Mouse (Mus musculus) midbrain, embryonic 11.5 days (tissue): ENCODE data around the gene Ifit1. TPM values are rescaled to one million over a fixed set of nuclear protein-coding genes. Genes with fewer than 3 reads are reported as not detected.

Source experiments
- ATAC-seq: fragments of 200-750 bp; cut with Nextera tagmentation; 2 replicates; pipeline ENCODE4 v1.8.0; 2017; ENCODE audit warnings: moderate TSS enrichment, moderate library complexity; ENCODE audit not compliant: low FRiP score
- DNase-seq: peaks from one replicate; pipeline ENCODE4 v3.0.0; 2015; ENCODE audit warnings: low spot score; ENCODE audit errors: missing footprints
- H3K27ac ChIP-seq: fragments of 300-500 bp; sonication (generic); 2 replicates; pipeline ENCODE4 v1.5.1; 2014; ENCODE audit warnings: low read depth, low read length
- H3K27me3 ChIP-seq: fragments of 300-500 bp; sonication (generic); 2 replicates; pipeline ENCODE4 v1.6.1; 2014; ENCODE audit warnings: mild to moderate bottlenecking, low read length, moderate library complexity, mixed read lengths; ENCODE audit not compliant: control insufficient read depth, insufficient read depth
- H3K36me3 ChIP-seq: fragments of 300-500 bp; sonication (generic); 2 replicates; pipeline ENCODE4 v1.6.1; 2014; ENCODE audit warnings: mild to moderate bottlenecking, low read length, moderate library complexity, mixed read lengths; ENCODE audit not compliant: control insufficient read depth, insufficient read depth
- H3K4me1 ChIP-seq: fragments of 300-500 bp; sonication (generic); 2 replicates; pipeline ENCODE4 v1.6.1; 2014; ENCODE audit warnings: low read length; ENCODE audit not compliant: control insufficient read depth, insufficient read depth
- H3K4me2 ChIP-seq: fragments of 300-500 bp; sonication (generic); 2 replicates; pipeline ENCODE4 v1.6.1; 2014; ENCODE audit warnings: mild to moderate bottlenecking, moderate library complexity
- H3K4me3 ChIP-seq: fragments of 300-500 bp; sonication (generic); 2 replicates; pipeline ENCODE4 v1.5.1; 2014; ENCODE audit warnings: low read depth, low read length
- H3K9ac ChIP-seq: fragments of 300-500 bp; sonication (generic); 2 replicates; pipeline ENCODE4 v1.6.1; 2014; ENCODE audit warnings: low read length
- H3K9me3 ChIP-seq: fragments of 300-500 bp; sonication (generic); 2 replicates; pipeline ENCODE4 v1.6.1; 2016; ENCODE audit warnings: low read length; ENCODE audit not compliant: control insufficient read depth
- WGBS: fragments of 180-500 bp; shearing (Covaris S2); extraction: QIAGEN DNeasy Blood & Tissue Kit; methylation state at CpG from one replicate; pipeline ENCODE4 v1.1.7; 2014; 5-methylcytosine and 5-hydroxymethylcytosine counted together
- polyA plus RNA-seq: library from polyadenylated mRNA; unstranded; fragments of >200 nt; fragmentation: Nextera tagmentation; extraction: Ambion mirVana; gene quantifications from 2 replicates; pipeline ENCODE4 v1.2.1, GENCODE M21; 2014

Gene Ifit1
- polyA plus RNA-seq, 1 experiment from 2014 or later: 0.36 TPM

GRCm38 (mm10) chr19:34673476-34673875, 32.8 kb downstream of the Ifit1 start:
- no peaks in the 10 kb centered on the region for H3K9me3 ChIP-seq
- H3K27me3 ChIP-seq: no peaks in the 10 kb centered on the region
- H3K36me3 ChIP-seq: no peaks in the 10 kb centered on the region
- no peak overlapping the region for H3K27ac ChIP-seq
- no peak for DNase-seq
- 70% methylated on average over 7 of the region's 7 CpGs for WGBS
- no peak overlapping the region for H3K4me2 ChIP-seq
- H3K4me1 ChIP-seq: no peaks in the 10 kb centered on the region
- H3K9ac ChIP-seq: no peak overlapping the region
- ATAC-seq: no peak
- H3K4me3 ChIP-seq: no peak overlapping the region

GRCm38 (mm10) chr19:34678428-34678827, 37.8 kb downstream of the Ifit1 start:
- Histone ChIP-seq H3K27ac (no peak overlapping the region), H3K9me3 (no peaks in the 10 kb centered on the region), H3K4me3 (no peak overlapping the region), H3K36me3 (no peaks in the 10 kb centered on the region), H3K4me1 (no peaks in the 10 kb centered on the region), H3K4me2 (no peak overlapping the region), H3K27me3 (no peaks in the 10 kb centered on the region), H3K9ac (no peak overlapping the region)
- DNase-seq (no peak), ATAC-seq (no peak)
- 93% methylated on average over 4 of the region's 4 CpGs for WGBS

DNA sequence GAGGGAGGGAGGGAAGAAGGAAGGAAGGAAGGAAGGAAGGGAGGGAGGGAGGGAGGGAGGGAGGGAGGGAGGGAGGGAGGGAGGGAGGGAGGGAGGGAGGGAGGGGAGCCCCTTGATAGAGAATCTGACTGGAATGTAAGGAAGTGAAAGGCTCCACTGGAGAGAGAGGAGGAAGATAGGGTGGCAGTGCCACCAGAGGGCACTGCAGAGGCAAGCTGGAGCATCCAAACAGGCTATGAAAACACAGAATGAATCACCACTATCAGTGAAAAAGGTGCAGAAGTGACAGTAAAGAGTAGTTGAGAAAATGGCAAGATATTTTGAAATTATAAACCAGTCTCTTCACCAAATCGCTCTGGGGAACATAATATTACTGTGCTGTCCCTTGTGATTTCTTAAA, 44.2 kb downstream of the Ifit1 start:
- Histone ChIP-seq H3K9me3 (no peaks in the 10 kb centered on the region), H3K36me3 (no peaks in the 10 kb centered on the region), H3K27me3 (no peaks in the 10 kb centered on the region), H3K4me1 (no peaks in the 10 kb centered on the region), H3K4me3 (no peak overlapping the region), H3K27ac (no peak overlapping the region), H3K4me2 (no peak overlapping the region), H3K9ac (no peak overlapping the region)
- DNase-seq: no peak
- 38% methylated on average over 1 of the region's 1 CpGs for WGBS
- no peak for ATAC-seq

GRCm38 (mm10) chr19:34685530-34685929, 44.9 kb downstream of the Ifit1 start:
- 95% methylated on average over 1 of the region's 1 CpGs for WGBS
- H3K9ac ChIP-seq: no peak overlapping the region
- H3K27me3 ChIP-seq: no peaks in the 10 kb centered on the region
- ATAC-seq (no peak), DNase-seq (no peak)
- no peak overlapping the region for H3K4me2 ChIP-seq
- H3K9me3 ChIP-seq: no peaks in the 10 kb centered on the region
- no peaks in the 10 kb centered on the region for H3K4me1 ChIP-seq
- H3K27ac ChIP-seq: no peak overlapping the region
- H3K4me3 ChIP-seq: no peak overlapping the region
- no peaks in the 10 kb centered on the region for H3K36me3 ChIP-seq

DNA sequence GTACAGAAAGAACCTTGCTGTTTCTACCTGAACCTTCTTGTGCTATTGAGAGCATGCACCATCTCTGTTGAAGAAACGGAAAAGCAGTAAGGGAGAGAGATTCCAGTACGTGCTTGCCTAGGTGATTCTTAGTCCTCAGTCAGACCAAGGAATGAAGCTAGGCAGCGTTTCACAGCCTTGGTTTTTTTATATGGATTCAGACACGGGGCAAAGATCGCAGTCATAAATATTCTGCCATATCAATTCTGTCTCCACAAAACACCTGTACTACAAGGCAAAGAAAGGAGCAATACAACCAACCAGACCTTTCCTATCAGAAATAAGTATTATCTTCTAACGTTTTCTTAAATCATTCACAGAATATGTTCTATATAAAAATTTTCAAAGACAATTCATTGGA, 50.7 kb downstream of the Ifit1 start:
- WGBS: 87% methylated on average over 6 of the region's 6 CpGs
- DNase-seq (no peak), ATAC-seq (no peak)
- Histone ChIP-seq H3K9me3 (no peaks in the 10 kb centered on the region), H3K9ac (no peak overlapping the region), H3K27ac (no peak overlapping the region), H3K4me3 (no peak overlapping the region), H3K4me2 (no peak overlapping the region), H3K36me3 (no peaks in the 10 kb centered on the region), H3K27me3 (no peaks in the 10 kb centered on the region), H3K4me1 (no peaks in the 10 kb centered on the region)

- Histone ChIP-seq H3K9ac (no peak overlapping the region), H3K9me3 (no peaks in the 10 kb centered on the region), H3K4me1 (no peaks in the 10 kb centered on the region), H3K4me3 (no peak overlapping the region), H3K4me2 (no peak overlapping the region), H3K36me3 (no peaks in the 10 kb centered on the region), H3K27ac (no peak overlapping the region), H3K27me3 (no peaks in the 10 kb centered on the region)
- ATAC-seq: no peak
- DNase-seq: no peak
- 91% methylated on average over 8 of the region's 8 CpGs for WGBS
These were observed 55.8 kb downstream of the Ifit1 start for GRCm38 (mm10) chr19:34696352-34696986.

GRCm38 (mm10) chr19:34697461-34697860, 56.8 kb downstream of the Ifit1 start:
- Histone ChIP-seq H3K27me3 (no peaks in the 10 kb centered on the region), H3K4me1 (no peaks in the 10 kb centered on the region), H3K36me3 (no peaks in the 10 kb centered on the region), H3K4me3 (no peak overlapping the region), H3K4me2 (no peak overlapping the region), H3K9me3 (no peaks in the 10 kb centered on the region), H3K9ac (no peak overlapping the region), H3K27ac (no peak overlapping the region)
- WGBS: 77% methylated on average over 2 of the region's 2 CpGs
- no peak for ATAC-seq
- no peak for DNase-seq

GRCm38 (mm10) chr19:34698432-34698831, 57.8 kb downstream of the Ifit1 start:
- no peak overlapping the region for H3K4me3 ChIP-seq
- WGBS: 91% methylated on average over 3 of the region's 3 CpGs
- ATAC-seq: no peak

DNA sequence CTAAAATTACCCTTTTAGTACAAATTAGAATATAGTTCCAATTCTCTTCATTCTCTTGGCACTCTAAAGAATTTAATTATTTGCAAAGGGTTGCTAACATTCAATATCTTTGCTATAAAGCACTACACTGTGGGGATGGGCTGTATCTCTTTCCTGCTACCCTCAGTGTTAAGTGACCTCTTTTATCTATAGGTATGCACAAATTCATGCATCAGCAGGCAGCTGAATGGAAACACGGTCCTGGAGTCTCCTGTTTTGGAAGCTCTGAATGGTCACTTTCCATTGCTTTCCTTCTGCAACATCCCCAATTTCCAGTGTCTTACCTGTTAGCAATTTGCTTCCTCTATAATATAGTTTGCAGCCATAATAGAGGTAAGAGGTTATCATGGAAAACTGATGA, 58.2 kb downstream of the Ifit1 start:
- Histone ChIP-seq H3K4me2 (no peak overlapping the region), H3K27me3 (no peaks in the 10 kb centered on the region), H3K9ac (no peak overlapping the region), H3K36me3 (no peaks in the 10 kb centered on the region), H3K4me1 (no peaks in the 10 kb centered on the region), H3K27ac (no peak overlapping the region), H3K4me3 (no peak overlapping the region), H3K9me3 (no peaks in the 10 kb centered on the region)
- WGBS: 62% methylated on average over 1 of the region's 1 CpGs
- DNase-seq (no peak), ATAC-seq (no peak)

More at GRCm38 (mm10) chr19:34698432-34698831, 57.8 kb downstream of the Ifit1 start:
- Histone ChIP-seq H3K4me2 (no peak overlapping the region), H3K9ac (no peak overlapping the region), H3K4me1 (no peaks in the 10 kb centered on the region), H3K27ac (no peak overlapping the region), H3K9me3 (no peaks in the 10 kb centered on the region), H3K27me3 (no peaks in the 10 kb centered on the region), H3K36me3 (no peaks in the 10 kb centered on the region)
- DNase-seq: no peak
